Comparison of ENCODE assay signal across 29 mouse cellular contexts in the genomic region with DNA sequence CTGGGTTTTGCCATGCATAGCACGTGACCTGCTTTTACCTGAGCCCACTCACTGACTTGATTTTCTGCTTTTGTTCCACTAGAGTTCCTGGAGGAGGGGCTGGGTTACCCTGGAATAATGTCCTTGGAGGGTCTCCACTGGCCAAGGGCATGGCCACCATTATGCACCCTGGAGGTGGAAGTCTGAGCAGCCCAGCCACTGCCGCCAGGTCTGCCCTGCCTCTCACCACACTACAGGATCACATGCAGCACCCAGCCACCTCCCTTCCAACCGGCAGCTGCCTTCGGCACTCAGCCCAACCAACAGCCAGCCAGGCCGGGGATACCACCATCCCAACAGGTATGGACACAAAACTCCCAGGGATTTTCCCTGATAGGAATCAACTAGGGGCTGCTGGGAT.
"Had no signal": no experiment of that assay in that cellular context is flagged by ENCODE, and none has a peak within 500 bp of the region (broad histone marks: within the 10 kb centered on the region; RNA-seq: fewer than 3 reads in every experiment).

No protein-coding gene starts in this region.

- H3K9ac ChIP-seq: embryonic facial prominence, embryonic 12.5 days; embryonic facial prominence, embryonic 13.5 days; embryonic facial prominence, embryonic 15.5 days; forebrain, embryonic 12.5 days; forebrain, embryonic 13.5 days; forebrain, postnatal 0 days; heart, embryonic 12.5 days had no signal

- H3K4me2 ChIP-seq: embryonic facial prominence, embryonic 12.5 days; embryonic facial prominence, embryonic 13.5 days; embryonic facial prominence, embryonic 15.5 days; forebrain, embryonic 12.5 days; forebrain, embryonic 13.5 days; heart, embryonic 12.5 days had no signal

- H3K4me1 ChIP-seq: embryonic facial prominence, embryonic 12.5 days had no signal

- DNase-seq: cerebellum, adult 18-20 months; cerebellum, adult 2 months; cerebellum, adult 8-10 months; cerebellum, adult 9-10 months; cerebellum, adult 9-11 months; cerebellum, postnatal 10 days; cerebellum, postnatal 14 days; cerebellum, postnatal 25 days; cerebellum, postnatal 36 days; embryo, embryonic 11 days; forebrain, postnatal 0 days; gastrocnemius, adult 2 months; gastrocnemius, postnatal 10 days; gastrocnemius, postnatal 14 days; gastrocnemius, postnatal 25 days; gastrocnemius, postnatal 36 days; heart, adult 18-20 months; heart, adult 2 months had no signal

- ATAC-seq: forebrain, embryonic 13.5 days; forebrain, embryonic 14.5 days; forebrain, embryonic 16.5 days; forebrain, postnatal 0 days had no signal

- H3K9me3 ChIP-seq: embryonic facial prominence, embryonic 10.5 days; embryonic facial prominence, embryonic 12.5 days; embryonic facial prominence, embryonic 13.5 days; embryonic facial prominence, embryonic 15.5 days; forebrain, embryonic 10.5 days; forebrain, embryonic 12.5 days; forebrain, embryonic 13.5 days; heart, embryonic 12.5 days had no signal

- H3K36me3 ChIP-seq: embryonic facial prominence, embryonic 10.5 days; embryonic facial prominence, embryonic 12.5 days; embryonic facial prominence, embryonic 13.5 days; forebrain, embryonic 10.5 days; forebrain, embryonic 12.5 days; heart, embryonic 12.5 days had no signal

- H3K4me3 ChIP-seq: embryonic facial prominence, embryonic 10.5 days; embryonic facial prominence, embryonic 12.5 days; embryonic facial prominence, embryonic 13.5 days; embryonic facial prominence, embryonic 15.5 days; erythroblast, embryonic 14.5 days; forebrain, embryonic 10.5 days; forebrain, embryonic 12.5 days; forebrain, embryonic 13.5 days; gastrocnemius, adult 2 months; heart, adult 2 months; heart, embryonic 12.5 days had no signal

- H3K27ac ChIP-seq: embryonic facial prominence, embryonic 10.5 days; embryonic facial prominence, embryonic 12.5 days; embryonic facial prominence, embryonic 13.5 days; embryonic facial prominence, embryonic 15.5 days; forebrain, embryonic 10.5 days; forebrain, embryonic 12.5 days; forebrain, embryonic 13.5 days; gastrocnemius, adult 2 months; heart, adult 2 months had no signal

- H3K27me3 ChIP-seq: embryonic facial prominence, embryonic 12.5 days; embryonic facial prominence, embryonic 13.5 days; embryonic facial prominence, embryonic 15.5 days; forebrain, embryonic 12.5 days; forebrain, embryonic 13.5 days had no signal
